Mouse (Mus musculus): Measurements from ENCODE around the gene Heg1. TPM values are rescaled to one million over a fixed set of nuclear protein-coding genes. Genes with fewer than 3 reads are reported as not detected.

Heg1 gene
- total RNA-seq, 1 experiment from 2014 or later: 38.1 TPM

- no peak for ATAC-seq (ENCODE audit: extremely low read depth, insufficient number of reproducible peaks, low FRiP score, poor library complexity, severe bottlenecking)
Observed at GRCm38 (mm10) chr16:33697576-33698276, 13.6 kb downstream of the Heg1 start.

- ATAC-seq (ENCODE audit: extremely low read depth, insufficient number of reproducible peaks, low FRiP score, poor library complexity, severe bottlenecking): peak; percentile 21; the same call in 1 of the 2 replicates
Observed at GRCm38 (mm10) chr16:33698277-33698790, 14.2 kb downstream of the Heg1 start.

GRCm38 (mm10) chr16:33700584-33700983 lies 16.4 kb downstream of the Heg1 start:
- no peak for ATAC-seq (ENCODE audit: extremely low read depth, insufficient number of reproducible peaks, low FRiP score, poor library complexity, severe bottlenecking)

- ATAC-seq (ENCODE audit: extremely low read depth, insufficient number of reproducible peaks, low FRiP score, poor library complexity, severe bottlenecking): no peak
Observed at GRCm38 (mm10) chr16:33701872-33702271, 17.7 kb downstream of the Heg1 start.

- no peak for ATAC-seq (ENCODE audit: extremely low read depth, insufficient number of reproducible peaks, low FRiP score, poor library complexity, severe bottlenecking)
Observed at GRCm38 (mm10) chr16:33704289-33704688, 20.1 kb downstream of the Heg1 start.

GRCm38 (mm10) chr16:33705258-33705657 lies 21.1 kb downstream of the Heg1 start:
- no peak for ATAC-seq (ENCODE audit: extremely low read depth, insufficient number of reproducible peaks, low FRiP score, poor library complexity, severe bottlenecking)

GRCm38 (mm10) chr16:33706111-33706890 lies 22.1 kb downstream of the Heg1 start:
- no peak for ATAC-seq (ENCODE audit: extremely low read depth, insufficient number of reproducible peaks, low FRiP score, poor library complexity, severe bottlenecking)

GRCm38 (mm10) chr16:33708031-33708430 lies 23.9 kb downstream of the Heg1 start:
- peak; percentile 53 for ATAC-seq (ENCODE audit: extremely low read depth, insufficient number of reproducible peaks, low FRiP score, poor library complexity, severe bottlenecking)

- ATAC-seq (ENCODE audit: extremely low read depth, insufficient number of reproducible peaks, low FRiP score, poor library complexity, severe bottlenecking): no peak
Observed at GRCm38 (mm10) chr16:33708585-33709397, 24.6 kb downstream of the Heg1 start.

GRCm38 (mm10) chr16:33714271-33714670 lies 30.1 kb downstream of the Heg1 start:
- ATAC-seq (ENCODE audit: extremely low read depth, insufficient number of reproducible peaks, low FRiP score, poor library complexity, severe bottlenecking): peak; percentile 92

- ATAC-seq (ENCODE audit: extremely low read depth, insufficient number of reproducible peaks, low FRiP score, poor library complexity, severe bottlenecking): no peak
Observed at GRCm38 (mm10) chr16:33723241-33723640, 39.1 kb downstream of the Heg1 start.

- no peak for ATAC-seq (ENCODE audit: extremely low read depth, insufficient number of reproducible peaks, low FRiP score, poor library complexity, severe bottlenecking)
Observed at GRCm38 (mm10) chr16:33723983-33724382, 39.8 kb downstream of the Heg1 start.

GRCm38 (mm10) chr16:33726261-33726660 lies 42.1 kb downstream of the Heg1 start:
- no peak for ATAC-seq (ENCODE audit: extremely low read depth, insufficient number of reproducible peaks, low FRiP score, poor library complexity, severe bottlenecking)

GRCm38 (mm10) chr16:33726892-33727291 lies 42.7 kb downstream of the Heg1 start:
- ATAC-seq (ENCODE audit: extremely low read depth, insufficient number of reproducible peaks, low FRiP score, poor library complexity, severe bottlenecking): no peak

GRCm38 (mm10) chr16:33728427-33728826 lies 44.3 kb downstream of the Heg1 start:
- no peak for ATAC-seq (ENCODE audit: extremely low read depth, insufficient number of reproducible peaks, low FRiP score, poor library complexity, severe bottlenecking)

GRCm38 (mm10) chr16:33731291-33731690 lies 47.1 kb downstream of the Heg1 start:
- no peak for ATAC-seq (ENCODE audit: extremely low read depth, insufficient number of reproducible peaks, low FRiP score, poor library complexity, severe bottlenecking)

GRCm38 (mm10) chr16:33732237-33732749 lies 48.1 kb downstream of the Heg1 start:
- peak; percentile 37 for ATAC-seq (ENCODE audit: extremely low read depth, insufficient number of reproducible peaks, low FRiP score, poor library complexity, severe bottlenecking)

GRCm38 (mm10) chr16:33732846-33733580 lies 48.8 kb downstream of the Heg1 start:
- peak; percentile 30 for ATAC-seq (ENCODE audit: extremely low read depth, insufficient number of reproducible peaks, low FRiP score, poor library complexity, severe bottlenecking)
